Mouse (Mus musculus): ENCODE data around the gene Barx2. TPM values are rescaled to one million over a fixed set of nuclear protein-coding genes. Genes with fewer than 3 reads are reported as not detected.

Barx2 gene
- not detected for total RNA-seq (2023)

DNA sequence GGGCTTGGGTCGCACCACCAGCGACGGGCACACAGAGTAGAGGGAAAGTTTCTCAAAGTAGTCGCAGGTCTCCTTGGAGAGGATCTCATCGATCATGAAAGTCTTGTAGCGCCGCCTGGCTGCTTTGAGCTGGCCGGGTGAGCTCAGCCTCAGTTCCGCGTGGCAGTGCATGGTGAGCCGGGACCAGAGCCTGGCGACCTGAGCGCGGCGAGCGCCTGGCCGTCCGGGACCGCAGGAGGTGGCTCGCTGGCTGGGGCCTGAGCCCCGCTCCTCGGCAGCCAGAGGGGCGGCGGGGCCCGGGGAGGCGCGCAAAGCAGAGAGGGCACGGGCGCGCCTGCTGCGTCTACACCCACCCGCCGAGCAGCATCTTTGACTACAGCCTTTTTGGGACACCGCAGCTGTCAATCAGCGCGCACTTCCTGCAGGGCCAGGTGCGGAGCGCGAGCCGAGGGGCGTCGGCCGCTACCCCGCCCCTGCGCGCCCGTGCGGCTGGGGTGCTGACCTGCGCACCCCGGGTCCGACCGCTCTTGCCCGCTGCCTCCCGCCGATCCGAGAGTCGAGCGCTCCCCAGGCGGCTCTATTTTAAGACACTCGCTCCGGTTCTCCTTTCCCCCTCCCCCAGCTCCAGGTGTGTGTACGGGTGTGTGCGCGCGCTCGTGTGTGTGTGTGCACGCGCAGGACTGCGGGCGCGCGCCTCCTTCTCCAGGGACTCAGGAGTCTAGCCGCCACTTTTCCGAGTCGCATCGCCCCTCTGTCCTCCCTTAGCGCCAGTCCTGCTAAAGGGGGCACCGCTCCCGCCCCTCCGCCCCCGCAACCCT is at the start of gene Barx2:
TSS of gene Barx2 (minus strand) at position 542 of the 818 bp plus-strand sequence.

Other genes starting within 250 kb of the Barx2 start
- 0.62 TPM for gene Arhgap32, start 202.7 kb upstream of the Barx2 start, total RNA-seq (2023)

Measured in CD4-positive naive resting alpha-beta T cell, adult 76 days (primary cell).